Mouse (Mus musculus) liver, embryonic 14.5 days (tissue): Measurements from ENCODE around the gene Pknox2. TPM values are rescaled to one million over a fixed set of nuclear protein-coding genes. Genes with fewer than 3 reads are reported as not detected.
A peak's percentile ranks its signal among the peaks of the same experiment; 100 is the strongest.

Experiments used
- ATAC-seq: fragments of 200-750 bp; cut with Nextera tagmentation; 2 replicates; pipeline ENCODE4 v1.8.0; 2017; ENCODE audit warnings: moderate number of reproducible peaks, mild to moderate bottlenecking, moderate library complexity; ENCODE audit not compliant: insufficient read depth
- DNase-seq, 3 experiments: peaks; one replicate each; pipeline ENCODE4 v3.0.0-alpha.2; 2012 to 2013; ENCODE audit warnings: low read depth in 3 of 3, low spot score in 3 of 3
- H3K27ac ChIP-seq: fragments of 300-500 bp; sonication (generic); 2 replicates; pipeline ENCODE4 v1.5.1; 2014; ENCODE audit warnings: moderate library complexity, mild to moderate bottlenecking, control low read depth, inconsistent platforms
- H3K27me3 ChIP-seq: fragments of 300-500 bp; sonication (generic); 2 replicates; pipeline ENCODE4 v1.6.1; 2014; ENCODE audit warnings: mild to moderate bottlenecking, low read length, moderate library complexity; ENCODE audit not compliant: control insufficient read depth, insufficient read depth
- H3K36me3 ChIP-seq: fragments of 300-500 bp; sonication (generic); replicated peaks from 2 replicates; pipeline ENCODE4 v1.6.1; 2014; ENCODE audit warnings: low read depth; ENCODE audit not compliant: control insufficient read depth, insufficient read depth
- H3K4me1 ChIP-seq, 2 experiments: fragments of 200-500 bp in 1 of 2; fragments of 300-500 bp in 1 of 2; sonication (generic) in 1 of 2; replicated peaks; 2 replicates each; pipeline ENCODE4 v1.6.1; 2012 to 2014; ENCODE audit warnings: antibody characterized with exemption in 1 of 2, inconsistent platforms in 1 of 2, low read length in 1 of 2; ENCODE audit not compliant: control insufficient read depth in 2 of 2, insufficient read depth in 2 of 2
- H3K4me2 ChIP-seq: fragments of 300-500 bp; sonication (generic); 2 replicates; pipeline ENCODE4 v1.6.1; 2014; ENCODE audit warnings: low read depth, mild to moderate bottlenecking, control low read depth, moderate library complexity
- H3K4me3 ChIP-seq, 2 experiments: fragments of 200-500 bp in 1 of 2; fragments of 300-500 bp in 1 of 2; sonication (generic) in 1 of 2; 2 replicates each; pipeline ENCODE4 v1.5.1; 2012 to 2014; ENCODE audit warnings: low read depth in 2 of 2, low read length in 2 of 2, mild to moderate bottlenecking in 2 of 2, control low read depth in 1 of 2, inconsistent platforms in 1 of 2, moderate library complexity in 1 of 2; ENCODE audit not compliant: insufficient read depth in 1 of 2
- H3K9ac ChIP-seq: fragments of 300-500 bp; sonication (generic); replicated peaks from 2 replicates; pipeline ENCODE4 v1.6.1; 2014; ENCODE audit warnings: mild to moderate bottlenecking, control low read depth, moderate library complexity
- H3K9me3 ChIP-seq: fragments of 300-500 bp; sonication (generic); 2 replicates; pipeline ENCODE4 v1.6.1; 2016; ENCODE audit warnings: low read length, mixed read lengths; ENCODE audit not compliant: control insufficient read depth
- CTCF ChIP-seq: IDR thresholded peaks from 2 replicates; pipeline ENCODE4 v1.5.1; 2016; ENCODE audit warnings: antibody characterized with exemption, low read depth, control low read depth
- EP300 ChIP-seq: IDR thresholded peaks from 2 replicates; pipeline ENCODE4 v1.6.1; 2016; ENCODE audit warnings: antibody characterized with exemption, low read depth
- WGBS: fragments of 180-500 bp; shearing (Covaris S2); extraction: QIAGEN DNeasy Blood & Tissue Kit; methylation state at CpG from one replicate; pipeline ENCODE4 v1.1.7; 2014; ENCODE audit not compliant: insufficient replicate concordance; 5-methylcytosine and 5-hydroxymethylcytosine counted together
- polyA plus RNA-seq, 2 experiments: library from polyadenylated mRNA; depleted of rRNA in 1 of 2; stranded (reverse) in 1 of 2; unstranded in 1 of 2; fragments of >200 nt; fragmentation: Nextera tagmentation in 1 of 2; extraction: Ambion mirVana in 1 of 2; gene quantifications; 2 replicates each; pipeline versions ENCODE4 v1.2.1 to v1.2.3; 2012 to 2014

Gene Pknox2
- polyA plus RNA-seq, 2 experiments, result 0.08 to 0.18 TPM

GRCm38 (mm10) chr9:36969131-36969530 is 178.1 kb downstream of the Pknox2 start:
- no peak overlapping the region for H3K4me2 ChIP-seq
- H3K36me3 ChIP-seq, result no peaks in the 10 kb centered on the region
- ATAC-seq, result no peak
- WGBS, result 45% methylated on average over 1 of the region's 1 CpGs
- DNase-seq, result no peak
- H3K4me1 ChIP-seq, result no peaks in the 10 kb centered on the region; a peak in 1 of 4 replicates
- H3K9ac ChIP-seq, result no peak overlapping the region
- H3K27me3 ChIP-seq, result no peaks in the 10 kb centered on the region
- no peaks in the 10 kb centered on the region for H3K9me3 ChIP-seq
- TF ChIP-seq EP300 (no peak), CTCF (no peak)
- no peak overlapping the region for H3K27ac ChIP-seq
- H3K4me3 ChIP-seq, result no peak overlapping the region

GRCm38 (mm10) chr9:36968713-36969112 is 178.5 kb downstream of the Pknox2 start:
- 37% methylated on average over 7 of the region's 7 CpGs for WGBS
- peak in 2 of 3 experiments; percentile 4 to 9 for DNase-seq
- Histone ChIP-seq H3K9ac (no peak overlapping the region), H3K27me3 (no peaks in the 10 kb centered on the region), H3K36me3 (no peaks in the 10 kb centered on the region), H3K4me1 (no peaks in the 10 kb centered on the region; a peak in 1 of 4 replicates), H3K4me2 (no peak overlapping the region), H3K4me3 (no peak overlapping the region), H3K27ac (no peak overlapping the region), H3K9me3 (no peaks in the 10 kb centered on the region)
- ATAC-seq, result no peak
- TF ChIP-seq EP300 (no peak), CTCF (peak; percentile 78)

- no peaks in the 10 kb centered on the region; a peak in 1 of 4 replicates for H3K4me1 ChIP-seq
- no peak for DNase-seq
- H3K36me3 ChIP-seq, result no peaks in the 10 kb centered on the region
- H3K27ac ChIP-seq, result no peak overlapping the region
- no peaks in the 10 kb centered on the region for H3K27me3 ChIP-seq
- H3K4me2 ChIP-seq, result no peak overlapping the region
- TF ChIP-seq CTCF (no peak), EP300 (no peak)
- WGBS, result 60% methylated on average over 7 of the region's 7 CpGs
- H3K4me3 ChIP-seq, result no peak overlapping the region
- H3K9me3 ChIP-seq, result no peaks in the 10 kb centered on the region
- no peak overlapping the region for H3K9ac ChIP-seq
- ATAC-seq, result no peak
Observed at GRCm38 (mm10) chr9:36968236-36968635, 179.0 kb downstream of the Pknox2 start.

GRCm38 (mm10) chr9:36965720-36966119 is 181.5 kb downstream of the Pknox2 start:
- Histone ChIP-seq H3K4me3 (no peak overlapping the region), H3K4me2 (no peak overlapping the region), H3K9me3 (no peaks in the 10 kb centered on the region), H3K36me3 (no peaks in the 10 kb centered on the region), H3K4me1 (no peaks in the 10 kb centered on the region), H3K27ac (no peak overlapping the region), H3K9ac (no peak overlapping the region), H3K27me3 (no peaks in the 10 kb centered on the region)
- DNase-seq (no peak), ATAC-seq (no peak)
- 44% methylated on average over 5 of the region's 5 CpGs for WGBS
- peak; percentile 31; the same call in 1 of the 2 replicates for TF ChIP-seq CTCF
- no peak for TF ChIP-seq EP300

- no peak overlapping the region for H3K4me3 ChIP-seq
- H3K9me3 ChIP-seq, result no peaks in the 10 kb centered on the region
- no peaks in the 10 kb centered on the region for H3K27me3 ChIP-seq
- H3K36me3 ChIP-seq, result no peaks in the 10 kb centered on the region
- TF ChIP-seq CTCF (no peak), EP300 (no peak)
- H3K27ac ChIP-seq, result no peak overlapping the region
- H3K4me1 ChIP-seq, result no peaks in the 10 kb centered on the region
- WGBS, result 27% methylated on average over 5 of the region's 5 CpGs
- no peak overlapping the region for H3K9ac ChIP-seq
- ATAC-seq (no peak), DNase-seq (no peak)
- H3K4me2 ChIP-seq, result no peak overlapping the region
Observed at GRCm38 (mm10) chr9:36964230-36964629, 183.0 kb downstream of the Pknox2 start.
